Mouse (Mus musculus) intestine, embryonic 15.5 days (tissue): Measurements from ENCODE around the gene Slf2. TPM values are rescaled to one million over a fixed set of nuclear protein-coding genes. Genes with fewer than 3 reads are reported as not detected.

Experiments used
- ATAC-seq: fragments of 200-750 bp; cut with Nextera tagmentation; 2 replicates; pipeline ENCODE4 v1.8.0; 2017; ENCODE audit warnings: moderate TSS enrichment, moderate library complexity
- H3K27ac ChIP-seq: fragments of 300-500 bp; sonication (generic); 2 replicates; pipeline ENCODE4 v1.5.1; 2015; ENCODE audit warnings: mild to moderate bottlenecking, inconsistent platforms
- H3K27me3 ChIP-seq: fragments of 300-500 bp; sonication (generic); replicated peaks from 2 replicates; pipeline ENCODE4 v1.6.1; 2015; ENCODE audit warnings: inconsistent platforms
- H3K36me3 ChIP-seq: fragments of 300-500 bp; sonication (generic); 2 replicates; pipeline ENCODE4 v1.6.1; 2015; ENCODE audit warnings: inconsistent platforms
- H3K4me1 ChIP-seq: fragments of 300-500 bp; sonication (generic); replicated peaks from 2 replicates; pipeline ENCODE4 v1.6.1; 2015; ENCODE audit warnings: inconsistent platforms
- H3K4me2 ChIP-seq: fragments of 300-500 bp; sonication (generic); replicated peaks from 2 replicates; pipeline ENCODE4 v1.6.1; 2015; ENCODE audit warnings: mild to moderate bottlenecking, inconsistent platforms
- H3K4me3 ChIP-seq: fragments of 300-500 bp; sonication (generic); replicated peaks from 2 replicates; pipeline ENCODE4 v1.5.1; 2015; ENCODE audit warnings: inconsistent platforms
- H3K9ac ChIP-seq: fragments of 300-500 bp; sonication (generic); 2 replicates; pipeline ENCODE4 v1.6.1; 2015; ENCODE audit warnings: inconsistent platforms
- H3K9me3 ChIP-seq: fragments of 300-500 bp; sonication (generic); 2 replicates; pipeline ENCODE4 v1.6.1; 2016; ENCODE audit warnings: inconsistent platforms
- WGBS: fragments of 180-500 bp; shearing (Covaris S2); methylation state at CpG from one replicate; pipeline ENCODE4 v1.1.7; 2015; 5-methylcytosine and 5-hydroxymethylcytosine counted together
- polyA plus RNA-seq: library from polyadenylated mRNA; unstranded; fragments of >200 nt; fragmentation: Nextera tagmentation; extraction: Ambion mirVana; gene quantifications from 2 replicates; pipeline ENCODE4 v1.2.1, GENCODE M21; 2015

Slf2 gene
- polyA plus RNA-seq, 1 experiment from 2014 or later = 33.9 TPM

DNA sequence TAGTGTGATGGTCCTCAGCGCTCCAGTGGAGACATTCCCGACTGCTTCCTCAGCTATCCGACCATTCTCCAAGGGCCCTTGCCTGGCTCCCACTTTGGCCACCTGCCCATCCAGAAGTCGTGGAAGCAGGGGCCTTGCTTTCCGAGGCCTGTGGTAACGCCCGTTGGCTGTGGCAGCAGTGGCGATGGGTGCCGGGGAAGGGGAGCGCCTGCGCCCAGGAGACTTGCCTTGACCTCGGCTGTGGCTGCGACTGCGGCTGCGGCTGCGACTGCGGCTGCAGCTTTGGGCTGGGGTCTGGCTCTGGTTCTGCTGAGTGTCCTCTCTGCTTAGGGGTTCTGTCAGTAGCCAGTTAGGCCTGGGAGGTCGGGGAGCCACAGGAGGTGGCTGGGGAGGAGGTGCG, 97.8 kb downstream of the Slf2 start:
- Histone ChIP-seq H3K27me3 (no peaks in the 10 kb centered on the region), H3K27ac (0 out of 2 replicates have a peak overlapping the region, but pooled peaks have one; percentile 9), H3K36me3 (peaks cover 22% of the 10 kb centered on the region), H3K9me3 (no peaks in the 10 kb centered on the region), H3K4me3 (no peak overlapping the region), H3K4me2 (no peak overlapping the region), H3K4me1 (peaks cover 44% of the 10 kb centered on the region), H3K9ac (no peak overlapping the region)
- no peak for ATAC-seq
- WGBS = 65% methylated on average over 19 of the region's 19 CpGs

DNA sequence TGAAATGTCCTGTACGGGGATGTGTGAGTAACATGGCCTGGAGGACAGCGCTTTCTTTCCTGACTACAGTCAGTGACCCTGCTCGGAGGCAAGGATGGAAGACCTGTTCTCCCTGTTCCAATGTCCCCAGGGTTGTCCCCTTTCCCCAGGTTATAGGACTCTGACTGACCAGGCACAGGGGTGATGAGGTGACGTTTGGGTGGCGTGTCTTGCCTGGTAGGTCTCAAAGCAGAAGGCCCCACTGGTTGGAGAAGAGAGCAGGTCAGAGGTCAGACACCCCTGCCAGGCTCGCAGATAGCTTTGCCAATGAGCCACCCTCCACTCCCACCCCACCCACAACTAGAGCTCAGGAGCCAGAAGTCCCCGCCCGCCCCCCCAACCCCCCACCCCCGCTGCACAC, 98.6 kb downstream of the Slf2 start:
- no peak overlapping the region for H3K4me3 ChIP-seq
- H3K4me2 ChIP-seq = no peak overlapping the region
- H3K9me3 ChIP-seq = no peaks in the 10 kb centered on the region
- H3K27ac ChIP-seq = no peak overlapping the region
- H3K4me1 ChIP-seq = peaks cover 41% of the 10 kb centered on the region
- ATAC-seq = no peak
- WGBS = 56% methylated on average over 9 of the region's 9 CpGs
- no peaks in the 10 kb centered on the region for H3K27me3 ChIP-seq
- H3K9ac ChIP-seq = no peak overlapping the region
- H3K36me3 ChIP-seq = peaks cover 19% of the 10 kb centered on the region

DNA sequence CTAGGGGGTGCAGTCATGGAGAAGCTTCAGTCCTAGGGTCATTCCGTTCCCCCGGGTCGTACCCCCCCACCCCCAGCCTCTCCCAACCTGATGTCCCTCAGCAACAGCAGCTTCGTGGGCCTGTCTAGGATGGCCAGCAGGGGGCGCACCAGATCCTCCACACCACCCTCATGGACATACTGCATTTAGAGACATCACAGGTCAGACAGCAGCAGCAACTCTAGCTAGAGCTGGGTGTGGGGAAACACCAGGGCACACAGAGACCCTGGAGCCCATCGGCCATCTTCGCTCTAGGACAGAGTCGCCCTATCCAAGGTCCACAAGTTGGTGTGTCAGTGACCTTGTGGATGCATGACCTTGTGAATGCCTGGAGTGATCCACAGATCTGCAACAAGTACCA, 99.2 kb downstream of the Slf2 start:
- H3K4me1 ChIP-seq = peaks cover 41% of the 10 kb centered on the region
- no peaks in the 10 kb centered on the region for H3K9me3 ChIP-seq
- 0 out of 2 replicates have a peak, but pooled peaks have one; percentile 2 for ATAC-seq
- H3K27me3 ChIP-seq = no peaks in the 10 kb centered on the region
- WGBS = 28% methylated on average over 8 of the region's 8 CpGs
- H3K4me2 ChIP-seq = no peak overlapping the region
- H3K27ac ChIP-seq = no peak overlapping the region
- H3K9ac ChIP-seq = no peak overlapping the region
- H3K36me3 ChIP-seq = peaks cover 14% of the 10 kb centered on the region
- no peak overlapping the region for H3K4me3 ChIP-seq

DNA sequence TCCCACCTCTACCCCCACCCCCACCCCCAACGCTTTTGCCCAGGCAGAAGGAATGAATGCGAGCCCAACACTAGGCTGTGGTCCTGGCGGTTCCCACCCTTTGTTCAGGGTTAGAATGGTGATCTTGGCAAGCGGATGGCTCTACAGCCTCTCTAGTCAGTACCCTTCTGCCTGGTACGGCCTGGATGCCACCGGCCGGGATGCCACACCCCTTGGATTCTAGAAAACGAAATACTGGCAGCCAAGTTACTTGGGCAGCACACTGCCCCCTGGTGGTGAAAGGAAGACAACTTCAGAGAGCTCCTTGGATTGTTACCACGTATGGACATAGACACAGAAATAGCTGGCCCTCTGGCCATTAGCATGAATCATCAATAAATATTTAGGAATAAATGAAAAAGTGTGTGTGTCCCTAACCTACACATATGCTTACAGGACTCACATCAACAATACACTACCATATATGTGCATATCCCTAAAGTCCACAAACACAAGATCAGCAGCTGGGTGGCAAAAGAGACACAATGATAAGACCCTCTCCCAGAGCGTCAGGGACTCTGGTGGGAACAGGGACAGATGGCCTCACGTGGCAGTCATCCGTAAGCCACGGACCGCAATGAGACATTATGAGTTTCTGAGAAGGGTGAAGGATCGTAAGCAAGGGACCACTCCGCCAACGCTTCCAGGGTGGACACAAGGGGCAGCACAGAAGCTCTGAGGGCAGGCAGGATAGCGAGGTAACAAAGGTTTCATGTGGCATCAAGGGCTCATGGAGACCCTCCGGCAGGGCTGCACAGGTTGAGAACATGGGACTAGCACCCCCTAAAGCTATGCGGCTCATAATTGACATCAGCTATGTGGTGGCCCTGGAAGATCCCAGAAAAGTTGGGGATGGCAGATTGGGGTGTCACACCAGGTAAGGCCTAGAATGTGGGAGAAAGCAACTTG, 100.1 kb downstream of the Slf2 start:
- peak; percentile 18; the same call in 1 of the 2 replicates for ATAC-seq
- peak overlapping the region; percentile 13 for H3K4me3 ChIP-seq

DNA sequence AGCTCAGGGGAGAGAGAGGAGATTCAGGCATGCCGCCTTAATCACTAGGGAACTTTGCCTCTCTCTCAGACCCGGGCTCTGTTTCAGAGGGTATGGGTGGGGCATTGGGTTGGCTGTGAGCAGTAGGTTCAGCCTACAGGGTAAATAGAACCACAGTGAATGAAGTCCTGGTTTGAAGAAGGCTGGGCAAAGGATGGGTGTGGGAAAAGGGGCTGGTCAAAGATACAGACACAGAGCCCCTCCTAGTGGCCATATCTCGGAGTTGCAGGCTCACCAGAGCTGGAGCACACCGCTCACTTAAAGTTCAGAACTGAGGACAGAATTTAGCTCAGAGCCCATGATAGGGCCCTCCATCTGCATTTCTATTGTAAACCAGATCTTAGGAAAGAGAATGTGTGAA, 100.8 kb downstream of the Slf2 start:
- Histone ChIP-seq H3K27ac (no peak overlapping the region), H3K9me3 (no peaks in the 10 kb centered on the region)

More for the DNA sequence above, 100.1 kb downstream of the Slf2 start:
- H3K9me3 ChIP-seq = no peaks in the 10 kb centered on the region
- peaks cover 6% of the 10 kb centered on the region for H3K36me3 ChIP-seq
- WGBS = 41% methylated on average over 20 of the region's 20 CpGs
- H3K9ac ChIP-seq = no peak overlapping the region
- peak overlapping the region; percentile 50 for H3K4me2 ChIP-seq
- no peaks in the 10 kb centered on the region for H3K27me3 ChIP-seq
- no peak overlapping the region for H3K27ac ChIP-seq
- H3K4me1 ChIP-seq = peaks cover 41% of the 10 kb centered on the region

More for the DNA sequence above, 100.8 kb downstream of the Slf2 start:
- 21% methylated on average over 4 of the region's 4 CpGs for WGBS
- peak; percentile 56 for ATAC-seq
- Histone ChIP-seq H3K4me2 (no peak overlapping the region), H3K4me3 (no peak overlapping the region), H3K4me1 (peaks cover 37% of the 10 kb centered on the region), H3K27me3 (no peaks in the 10 kb centered on the region), H3K36me3 (no peaks in the 10 kb centered on the region), H3K9ac (no peak overlapping the region)

Other genes starting within 250 kb of the Slf2 start
- 0.04 and 0.11 TPM in 2 replicates for gene Pax2, start 175.1 kb upstream of the Slf2 start, polyA plus RNA-seq
- 13.7 and 16.2 TPM in 2 replicates for gene Sema4g, start 58.0 kb downstream of the Slf2 start, polyA plus RNA-seq
- 20.5 and 22.5 TPM in 2 replicates for gene Twnk, start 74.5 kb downstream of the Slf2 start, polyA plus RNA-seq
- gene Mrpl43, start 75.3 kb downstream of the Slf2 start, polyA plus RNA-seq = 73.8 and 76.7 TPM in 2 replicates
- gene Lzts2, start 83.3 kb downstream of the Slf2 start, polyA plus RNA-seq = 56.9 and 63.2 TPM in 2 replicates
- 0.40 and 0.43 TPM in 2 replicates for gene Pdzd7, start 114.6 kb downstream of the Slf2 start, polyA plus RNA-seq
- 19.0 and 19.4 TPM in 2 replicates for gene Sfxn3, start 116.4 kb downstream of the Slf2 start, polyA plus RNA-seq
- 1.5 and 1.8 TPM in 2 replicates for gene Kazald1, start 144.1 kb downstream of the Slf2 start, polyA plus RNA-seq
- gene Tlx1, start 219.5 kb downstream of the Slf2 start, polyA plus RNA-seq = 0.11 and 0.14 TPM in 2 replicates